Mouse (Mus musculus) G1E-ER4 (cell line): ENCODE results near the gene Ntn5. TPM values are rescaled to one million over a fixed set of nuclear protein-coding genes. Genes with fewer than 3 reads are reported as not detected.

Experiments
- GATA1 ChIP-seq: IDR thresholded peaks from one replicate; pipeline ENCODE4 v1.8.0; 2012; ENCODE audit warnings: low read length, inconsistent platforms
- polyA plus RNA-seq: library from polyadenylated mRNA; stranded (reverse); fragments of >175 nt; gene quantifications from 2 replicates; pipeline ENCODE4 v1.2.3, GENCODE M21; 2012

Gene Ntn5
- polyA plus RNA-seq, 1 experiment, result 0.11 TPM

- no peak for TF ChIP-seq GATA1
Measured at GRCm38 (mm10) chr7:45682144-45683126, 1.4 kb upstream of the Ntn5 start.

GRCm38 (mm10) chr7:45685811-45686210 is 2.0 kb downstream of the Ntn5 start:
- TF ChIP-seq GATA1, result no peak

DNA sequence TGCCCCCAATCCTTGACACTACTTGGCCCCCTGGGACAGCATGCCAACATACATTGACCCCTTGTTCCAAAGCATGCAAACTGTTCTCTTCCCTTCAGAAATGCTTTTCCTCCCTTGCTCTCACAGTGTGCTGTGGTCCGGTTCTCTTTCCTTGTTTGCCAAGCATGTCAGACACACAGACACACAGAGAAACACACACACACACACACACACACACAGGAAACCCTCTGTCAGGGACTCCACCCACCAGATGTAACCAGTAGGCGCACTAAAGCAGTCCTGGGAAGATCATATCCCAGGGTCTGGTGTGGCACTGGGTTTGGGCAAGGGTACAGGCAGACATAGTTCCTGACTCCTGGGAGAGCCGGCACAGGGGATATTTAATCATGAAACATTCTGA is 3.0 kb downstream of the Ntn5 start:
- TF ChIP-seq GATA1, result no peak

GRCm38 (mm10) chr7:45689099-45689498 is 5.3 kb downstream of the Ntn5 start:
- no peak for TF ChIP-seq GATA1

DNA sequence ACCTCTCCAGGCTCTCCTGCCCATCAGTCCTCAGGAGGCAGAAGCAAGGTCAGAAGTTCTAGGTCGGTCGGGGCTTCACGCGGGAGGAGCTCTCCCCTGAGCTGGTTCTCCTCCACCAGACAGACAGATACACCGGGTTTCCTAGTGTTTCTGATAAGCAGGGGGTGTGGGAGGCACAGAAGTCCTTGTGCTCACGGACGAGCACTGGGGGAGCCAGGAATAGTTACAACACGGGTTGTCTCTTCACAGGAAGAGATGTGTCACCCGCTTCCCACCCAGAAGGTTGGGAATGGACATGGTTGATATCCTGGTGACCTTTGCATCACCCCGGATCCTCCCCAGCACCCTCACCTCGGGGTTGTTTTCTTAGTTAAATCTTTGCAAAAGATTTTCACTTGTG is 6.0 kb downstream of the Ntn5 start:
- TF ChIP-seq GATA1, result no peak

GRCm38 (mm10) chr7:45692364-45692763 is 8.5 kb downstream of the Ntn5 start:
- no peak for TF ChIP-seq GATA1

DNA sequence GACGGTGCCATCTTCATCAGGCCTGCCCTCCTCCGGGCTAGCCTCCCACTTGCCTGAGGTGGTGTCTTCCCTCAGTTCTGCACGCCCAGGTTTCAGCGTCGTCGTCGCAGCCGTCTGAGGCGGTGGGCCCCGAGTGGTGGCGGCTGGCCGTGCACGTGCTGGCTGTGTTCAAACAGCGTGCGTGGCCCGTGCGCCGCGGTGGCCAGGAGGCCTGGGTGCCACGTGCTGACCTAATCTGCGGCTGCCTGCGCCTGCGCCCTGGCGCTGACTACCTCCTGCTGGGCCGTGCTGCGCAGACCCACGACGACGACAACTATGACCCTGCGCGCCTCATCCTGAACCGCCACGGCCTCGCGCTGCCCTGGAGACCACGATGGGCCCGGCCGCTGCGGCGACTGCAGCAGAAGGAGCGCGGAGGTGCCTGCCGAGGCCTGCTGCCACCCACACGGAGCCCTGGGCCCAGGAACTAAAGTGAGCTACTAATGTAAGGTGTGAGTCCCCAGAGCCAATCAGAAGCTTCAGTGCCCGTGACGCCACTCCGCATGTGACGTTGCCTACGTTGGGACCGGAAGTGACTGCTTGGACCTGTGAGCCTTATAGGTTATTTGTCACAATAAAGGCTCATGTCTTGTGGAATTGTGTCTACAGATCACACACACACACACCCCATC is 10.2 kb downstream of the Ntn5 start, which contains the start of gene Sec1:
TSS of gene Sec1 (minus strand) at position 482 of the 671 bp plus-strand sequence.
- no peak for TF ChIP-seq GATA1

DNA sequence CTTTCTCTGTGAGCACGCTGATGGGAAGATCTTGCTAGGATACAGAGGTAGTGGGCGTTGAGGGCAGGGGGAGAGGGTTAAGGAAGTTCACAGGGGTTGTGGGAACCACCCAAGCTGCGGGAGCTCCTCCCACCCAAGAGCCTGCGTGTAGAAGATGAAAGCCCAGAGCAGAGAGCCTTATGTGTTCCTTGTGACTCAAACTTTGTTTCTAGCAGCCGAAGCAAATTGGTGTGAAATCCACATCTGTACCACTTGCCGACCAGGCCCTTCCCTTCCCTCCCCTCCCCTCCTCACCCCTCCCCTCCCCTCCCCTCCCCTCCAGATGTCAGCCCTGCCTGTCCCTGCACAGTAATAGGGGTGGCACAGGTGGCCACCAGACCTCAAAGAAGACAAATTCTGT is 11.3 kb downstream of the Ntn5 start:
- no peak for TF ChIP-seq GATA1

DNA sequence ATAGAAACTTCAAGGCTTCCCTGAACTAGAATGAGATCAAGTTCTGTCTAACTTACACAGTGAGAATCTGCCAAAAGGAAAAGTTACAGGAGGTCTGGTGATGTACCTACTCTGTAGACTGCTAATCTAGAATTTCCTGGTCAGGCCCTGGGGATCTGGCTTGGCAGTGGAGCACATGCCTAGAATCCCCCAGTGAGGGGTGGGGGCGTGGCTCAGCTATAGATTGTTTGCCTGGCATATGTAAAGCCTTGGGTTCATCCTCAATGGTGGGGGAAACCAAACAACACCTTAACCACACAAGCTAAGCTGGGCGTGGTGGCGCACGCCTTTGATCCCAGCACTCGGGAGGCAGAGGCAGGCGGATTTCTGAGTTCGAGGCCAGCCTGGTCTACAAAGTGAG is 14.1 kb downstream of the Ntn5 start:
- TF ChIP-seq GATA1, result no peak

DNA sequence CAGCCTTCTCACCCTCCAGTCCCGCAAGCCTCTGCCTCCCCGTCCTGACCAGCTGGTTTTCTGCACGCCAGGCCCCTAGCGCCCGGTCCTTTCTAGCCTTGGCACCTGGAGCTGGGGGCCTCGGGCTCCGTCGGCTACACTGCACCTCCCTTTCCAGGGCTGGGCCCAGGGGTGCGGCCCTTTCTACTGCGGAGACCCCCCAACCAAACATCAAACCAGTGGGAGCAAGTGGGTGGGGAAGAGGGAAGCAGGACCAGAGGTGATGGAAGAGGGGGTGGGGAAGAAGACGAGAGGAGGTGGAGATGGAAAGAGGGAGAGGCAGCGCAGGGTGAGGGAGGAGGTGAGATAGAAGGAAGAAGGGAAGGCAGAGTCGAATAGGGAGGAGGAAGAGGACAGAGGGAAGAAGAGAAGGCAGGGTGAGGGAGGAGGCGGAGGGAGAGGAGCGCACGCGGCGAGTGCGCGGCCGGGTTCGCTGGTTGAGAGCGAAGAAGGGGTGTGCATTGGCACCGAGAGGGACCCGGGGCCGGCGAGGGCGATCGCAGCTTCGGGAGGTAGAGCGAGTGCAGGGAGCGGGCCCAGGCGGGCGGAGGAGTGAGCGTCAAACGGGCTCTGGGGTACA is 15.8 kb downstream of the Ntn5 start, which contains the start of gene Car11:
TSS of gene Car11 (plus strand) at position 321 of the 619 bp plus-strand sequence.
- TF ChIP-seq GATA1, result no peak

GRCm38 (mm10) chr7:45700301-45701015 is 16.6 kb downstream of the Ntn5 start:
- no peak for TF ChIP-seq GATA1

GRCm38 (mm10) chr7:45701072-45701471 is 17.2 kb downstream of the Ntn5 start:
- TF ChIP-seq GATA1, result no peak

- TF ChIP-seq GATA1, result no peak
Measured at GRCm38 (mm10) chr7:45701607-45702006, 17.8 kb downstream of the Ntn5 start.

GRCm38 (mm10) chr7:45702316-45702715 is 18.5 kb downstream of the Ntn5 start:
- TF ChIP-seq GATA1, result no peak

GRCm38 (mm10) chr7:45702809-45703520 is 19.1 kb downstream of the Ntn5 start:
- TF ChIP-seq GATA1, result no peak
